Mouse (Mus musculus) intestine, embryonic 15.5 days (tissue): ENCODE results near the gene Slc41a2. TPM values are rescaled to one million over a fixed set of nuclear protein-coding genes. Genes with fewer than 3 reads are reported as not detected.
A peak's percentile ranks its signal among the peaks of the same experiment; 100 is the strongest.

Source experiments
- ATAC-seq: fragments of 200-750 bp; cut with Nextera tagmentation; 2 replicates; pipeline ENCODE4 v1.8.0; 2017; ENCODE audit warnings: moderate TSS enrichment, moderate library complexity
- H3K27ac ChIP-seq: fragments of 300-500 bp; sonication (generic); 2 replicates; pipeline ENCODE4 v1.5.1; 2015; ENCODE audit warnings: mild to moderate bottlenecking, inconsistent platforms
- H3K27me3 ChIP-seq: fragments of 300-500 bp; sonication (generic); replicated peaks from 2 replicates; pipeline ENCODE4 v1.6.1; 2015; ENCODE audit warnings: inconsistent platforms
- H3K36me3 ChIP-seq: fragments of 300-500 bp; sonication (generic); 2 replicates; pipeline ENCODE4 v1.6.1; 2015; ENCODE audit warnings: inconsistent platforms
- H3K4me1 ChIP-seq: fragments of 300-500 bp; sonication (generic); replicated peaks from 2 replicates; pipeline ENCODE4 v1.6.1; 2015; ENCODE audit warnings: inconsistent platforms
- H3K4me2 ChIP-seq: fragments of 300-500 bp; sonication (generic); replicated peaks from 2 replicates; pipeline ENCODE4 v1.6.1; 2015; ENCODE audit warnings: mild to moderate bottlenecking, inconsistent platforms
- H3K4me3 ChIP-seq: fragments of 300-500 bp; sonication (generic); replicated peaks from 2 replicates; pipeline ENCODE4 v1.5.1; 2015; ENCODE audit warnings: inconsistent platforms
- H3K9ac ChIP-seq: fragments of 300-500 bp; sonication (generic); 2 replicates; pipeline ENCODE4 v1.6.1; 2015; ENCODE audit warnings: inconsistent platforms
- H3K9me3 ChIP-seq: fragments of 300-500 bp; sonication (generic); 2 replicates; pipeline ENCODE4 v1.6.1; 2016; ENCODE audit warnings: inconsistent platforms
- WGBS: fragments of 180-500 bp; shearing (Covaris S2); methylation state at CpG from one replicate; pipeline ENCODE4 v1.1.7; 2015; 5-methylcytosine and 5-hydroxymethylcytosine counted together
- polyA plus RNA-seq: library from polyadenylated mRNA; unstranded; fragments of >200 nt; fragmentation: Nextera tagmentation; extraction: Ambion mirVana; gene quantifications from 2 replicates; pipeline ENCODE4 v1.2.1, GENCODE M21; 2015

The Slc41a2 gene
- polyA plus RNA-seq, 1 experiment from 2014 or later, result 0.73 TPM

GRCm38 (mm10) chr10:83185121-83185520, 152.6 kb downstream of the Slc41a2 start:
- Histone ChIP-seq H3K4me2 (no peak overlapping the region), H3K9ac (no peak overlapping the region), H3K36me3 (no peaks in the 10 kb centered on the region), H3K4me1 (peaks cover 4% of the 10 kb centered on the region; the same call in 1 of the 2 replicates), H3K9me3 (no peaks in the 10 kb centered on the region), H3K4me3 (no peak overlapping the region), H3K27ac (no peak overlapping the region), H3K27me3 (no peaks in the 10 kb centered on the region)
- no peak for ATAC-seq
- 94% methylated on average over 6 of the region's 6 CpGs for WGBS

GRCm38 (mm10) chr10:83184480-83185069, 153.1 kb downstream of the Slc41a2 start:
- Histone ChIP-seq H3K9ac (no peak overlapping the region), H3K27ac (no peak overlapping the region), H3K36me3 (no peaks in the 10 kb centered on the region), H3K4me3 (no peak overlapping the region), H3K9me3 (no peaks in the 10 kb centered on the region), H3K27me3 (no peaks in the 10 kb centered on the region), H3K4me2 (no peak overlapping the region), H3K4me1 (peaks cover 4% of the 10 kb centered on the region; the same call in 1 of the 2 replicates)
- 58% methylated on average over 7 of the region's 7 CpGs for WGBS
- 0 out of 2 replicates have a peak, but pooled peaks have one; percentile 30 for ATAC-seq

DNA sequence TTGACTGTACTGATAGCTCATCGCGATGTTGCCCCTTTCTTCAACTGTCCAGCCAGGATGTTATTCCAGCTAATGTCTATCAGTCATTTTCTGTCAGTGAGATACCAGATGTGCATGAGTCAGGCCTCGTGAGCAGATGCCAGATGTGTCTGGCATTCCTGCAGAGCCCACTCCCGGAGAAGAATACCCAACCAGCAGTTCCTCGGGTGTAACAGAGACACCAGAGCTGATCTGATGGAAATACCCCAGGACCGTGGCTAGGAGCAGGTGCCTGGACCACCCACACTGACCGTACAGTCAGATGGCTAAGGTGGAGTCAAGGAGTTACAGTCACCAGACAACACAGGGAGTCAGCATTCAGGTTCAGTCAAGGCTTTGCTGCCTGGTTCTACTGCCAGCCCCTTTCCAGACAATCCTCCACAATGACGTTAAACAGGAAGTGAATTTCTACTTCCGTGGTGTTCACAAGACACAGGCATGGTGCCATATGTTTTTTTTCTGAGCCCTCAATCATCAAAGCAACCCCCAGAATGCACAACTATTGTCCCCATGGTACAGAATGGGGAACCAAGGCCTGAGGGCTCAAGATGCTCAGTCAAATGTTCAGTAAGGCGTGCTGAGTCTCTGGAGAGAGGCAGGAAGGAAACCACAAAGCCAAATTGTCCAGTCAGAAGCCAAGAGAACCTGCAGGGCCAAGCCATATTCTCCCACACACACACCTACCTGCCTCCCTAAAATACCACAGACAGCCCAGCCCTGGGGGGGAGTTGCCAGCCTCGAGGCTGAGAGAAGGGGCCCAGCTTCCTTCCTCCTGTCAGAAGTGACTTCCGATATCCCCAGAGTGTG, 153.8 kb downstream of the Slc41a2 start:
- WGBS, result 47% methylated on average over 12 of the region's 12 CpGs
- Histone ChIP-seq H3K4me1 (peaks cover 4% of the 10 kb centered on the region; the same call in 1 of the 2 replicates), H3K4me3 (no peak overlapping the region), H3K27ac (no peak overlapping the region), H3K9me3 (no peaks in the 10 kb centered on the region), H3K4me2 (no peak overlapping the region), H3K9ac (no peak overlapping the region), H3K36me3 (no peaks in the 10 kb centered on the region), H3K27me3 (no peaks in the 10 kb centered on the region)
- ATAC-seq, result no peak

- no peaks in the 10 kb centered on the region for H3K36me3 ChIP-seq
- no peak overlapping the region for H3K4me2 ChIP-seq
- no peak overlapping the region for H3K9ac ChIP-seq
- no peak overlapping the region for H3K4me3 ChIP-seq
- ATAC-seq, result 0 out of 2 replicates have a peak, but pooled peaks have one; percentile 37
- H3K27me3 ChIP-seq, result no peaks in the 10 kb centered on the region
- H3K9me3 ChIP-seq, result no peaks in the 10 kb centered on the region
- no peak overlapping the region for H3K27ac ChIP-seq
- H3K4me1 ChIP-seq, result peaks cover 7% of the 10 kb centered on the region
- 33% methylated on average over 8 of the region's 8 CpGs for WGBS
These were observed 155.1 kb downstream of the Slc41a2 start for GRCm38 (mm10) chr10:83182573-83182960.

DNA sequence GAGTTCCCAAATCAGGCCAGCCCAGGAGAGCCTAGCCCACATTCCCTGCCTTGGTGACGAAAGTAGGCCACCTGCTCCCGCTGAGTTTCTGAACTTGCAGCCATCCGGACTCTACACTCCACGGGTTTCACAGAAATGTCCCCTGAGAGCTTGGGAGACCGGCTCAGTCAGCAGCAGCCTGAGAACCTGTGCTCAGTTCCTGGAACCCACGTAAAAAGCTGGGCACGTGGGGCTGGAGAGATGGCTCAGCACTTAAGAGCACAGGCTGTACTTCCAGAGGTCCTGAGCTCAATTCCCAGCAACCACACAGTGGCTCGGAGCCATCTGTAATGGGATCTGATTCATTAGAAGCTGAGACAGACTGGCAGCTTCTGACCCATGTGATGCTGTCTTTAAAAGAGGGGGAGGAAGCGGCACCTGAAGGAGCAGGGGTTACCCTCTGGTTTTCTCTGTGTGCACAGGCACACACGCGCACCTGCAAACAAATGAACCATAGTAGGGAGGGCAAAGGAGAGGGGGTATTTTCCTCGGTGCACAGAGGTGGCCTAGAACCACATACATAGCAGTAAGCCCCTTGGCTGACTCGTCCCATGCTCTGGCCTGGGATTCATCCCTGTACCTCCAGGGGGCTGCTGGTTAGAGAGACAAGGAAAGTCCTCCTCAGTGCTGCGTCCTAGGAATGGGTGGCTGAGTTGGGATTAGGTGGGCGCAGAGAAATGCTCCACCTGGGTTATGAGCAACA, 155.7 kb downstream of the Slc41a2 start:
- no peak overlapping the region for H3K4me3 ChIP-seq
- no peak overlapping the region for H3K4me2 ChIP-seq
- no peaks in the 10 kb centered on the region for H3K36me3 ChIP-seq
- WGBS, result 80% methylated on average over 15 of the region's 15 CpGs
- no peaks in the 10 kb centered on the region for H3K9me3 ChIP-seq
- no peaks in the 10 kb centered on the region for H3K27me3 ChIP-seq
- no peak overlapping the region for H3K27ac ChIP-seq
- H3K4me1 ChIP-seq, result peaks cover 7% of the 10 kb centered on the region
- no peak overlapping the region for H3K9ac ChIP-seq
- 0 out of 2 replicates have a peak, but pooled peaks have one; percentile 18 for ATAC-seq

Other genes with a start within 250 kb of the Slc41a2 start
- 0.55 and 0.57 TPM in 2 replicates for gene D10Wsu102e, start 22.3 kb upstream of the Slc41a2 start, polyA plus RNA-seq
- 1.4 and 1.5 TPM in 2 replicates for gene Aldh1l2, start 196.3 kb upstream of the Slc41a2 start, polyA plus RNA-seq
- 39.9 and 42.1 TPM in 2 replicates for gene Washc4, start 205.9 kb upstream of the Slc41a2 start, polyA plus RNA-seq